Mouse (Mus musculus): Measurements from ENCODE around the gene Crybg2. TPM values are rescaled to one million over a fixed set of nuclear protein-coding genes. Genes with fewer than 3 reads are reported as not detected.

Crybg2 gene
- total RNA-seq, 2 experiments from 2014 or later: 0.08 TPM; not detected in 1

- peak in 1 of 2 experiments; percentile 73 for DNase-seq
These were observed 34.4 kb downstream of the Crybg2 start, which contains the start of gene Cd52 for GRCm38 (mm10) chr4:134094923-134095547. Gene Cd52, minus strand, starts transcription at chr4:134095082.

GRCm38 (mm10) chr4:134096120-134096519 is 35.5 kb downstream of the Crybg2 start:
- DNase-seq: no peak

GRCm38 (mm10) chr4:134097015-134097608 is 36.5 kb downstream of the Crybg2 start:
- peak in 1 of 2 experiments; percentile 35 for DNase-seq

- DNase-seq: peak in 1 of 2 experiments; percentile 75
These were observed 38.0 kb downstream of the Crybg2 start for GRCm38 (mm10) chr4:134098628-134099027.

GRCm38 (mm10) chr4:134100245-134100644 is 39.6 kb downstream of the Crybg2 start:
- no peak for DNase-seq

- peak; percentile 89 to 92 for DNase-seq
These were observed 41.5 kb downstream of the Crybg2 start, which contains the start of gene Ubxn11 for GRCm38 (mm10) chr4:134101979-134102741. Gene Ubxn11, plus strand, starts transcription at chr4:134102570.

- no peak for DNase-seq
These were observed 42.1 kb downstream of the Crybg2 start for GRCm38 (mm10) chr4:134102742-134103119.

- no peak for DNase-seq
These were observed 45.5 kb downstream of the Crybg2 start for GRCm38 (mm10) chr4:134106105-134106504.

GRCm38 (mm10) chr4:134107730-134108129 is 47.1 kb downstream of the Crybg2 start:
- DNase-seq: no peak

- no peak for DNase-seq
These were observed 47.6 kb downstream of the Crybg2 start for GRCm38 (mm10) chr4:134108196-134108595.

- DNase-seq: no peak
These were observed 50.0 kb downstream of the Crybg2 start for GRCm38 (mm10) chr4:134110653-134111052.

- DNase-seq: no peak
These were observed 51.8 kb downstream of the Crybg2 start for GRCm38 (mm10) chr4:134112403-134112802.

GRCm38 (mm10) chr4:134113356-134113994 is 52.9 kb downstream of the Crybg2 start:
- DNase-seq: no peak

GRCm38 (mm10) chr4:134114038-134114437 is 53.4 kb downstream of the Crybg2 start:
- no peak for DNase-seq

GRCm38 (mm10) chr4:134115215-134116144 is 54.9 kb downstream of the Crybg2 start:
- no peak for DNase-seq

GRCm38 (mm10) chr4:134116501-134116900 is 55.9 kb downstream of the Crybg2 start:
- no peak for DNase-seq

- DNase-seq: peak in 1 of 2 experiments; percentile 69
These were observed 56.4 kb downstream of the Crybg2 start for GRCm38 (mm10) chr4:134117012-134117411.

- no peak for DNase-seq
These were observed 57.6 kb downstream of the Crybg2 start for GRCm38 (mm10) chr4:134118126-134118800.

- DNase-seq: no peak
These were observed 58.4 kb downstream of the Crybg2 start for GRCm38 (mm10) chr4:134119042-134119441.

- DNase-seq: no peak
These were observed 59.0 kb downstream of the Crybg2 start for GRCm38 (mm10) chr4:134119644-134120043.
